Mouse (Mus musculus): ENCODE data around the gene Esyt3. TPM values are rescaled to one million over a fixed set of nuclear protein-coding genes. Genes with fewer than 3 reads are reported as not detected.

Gene Esyt3
- polyA plus RNA-seq, 2 experiments: 0.01 TPM; not detected in 1

GRCm38 (mm10) chr9:99338293-99338692 lies 20.1 kb downstream of the Esyt3 start:
- Histone ChIP-seq H3K9ac (replicated peaks) (no peak overlapping the region), H3K27ac (no peak overlapping the region), H3K9me3 (ENCODE audit: control insufficient read depth, low read length) (no peaks in the 10 kb centered on the region), H3K27me3 (ENCODE audit: control insufficient read depth, insufficient read depth, low read length) (no peaks in the 10 kb centered on the region), H3K4me3 (ENCODE audit: insufficient read depth in 1 of 2, low read depth in 2 of 2, low read length in 2 of 2) (no peak overlapping the region), H3K4me2 (ENCODE audit: low read depth) (no peak overlapping the region), H3K36me3 (replicated peaks; ENCODE audit: control insufficient read depth, insufficient read depth, low read depth) (no peaks in the 10 kb centered on the region), H3K4me1 (replicated peaks; ENCODE audit: control insufficient read depth in 2 of 2, insufficient read depth in 2 of 2, low read length in 1 of 2) (no peaks in the 10 kb centered on the region)
- ATAC-seq (ENCODE audit: insufficient read depth) (no peak), DNase-seq (ENCODE audit: low read depth in 3 of 3, low spot score in 3 of 3) (no peak)
- 63% methylated on average over 1 of the region's 1 CpGs for WGBS (ENCODE audit: insufficient replicate concordance)
- TF ChIP-seq EP300 (IDR thresholded peaks at IDR 0.05; ENCODE audit: low read depth) (no peak), CTCF (IDR thresholded peaks at IDR 0.05; ENCODE audit: low read depth) (no peak)

GRCm38 (mm10) chr9:99336538-99336937 lies 21.8 kb downstream of the Esyt3 start:
- 62% methylated on average over 4 of the region's 4 CpGs for WGBS (ENCODE audit: insufficient replicate concordance)
- no peaks in the 10 kb centered on the region for H3K36me3 ChIP-seq (replicated peaks; ENCODE audit: control insufficient read depth, insufficient read depth, low read depth)
- DNase-seq (ENCODE audit: low read depth in 3 of 3, low spot score in 3 of 3): no peak
- no peak for TF ChIP-seq EP300 (IDR thresholded peaks at IDR 0.05; ENCODE audit: low read depth)
- no peak for TF ChIP-seq CTCF (IDR thresholded peaks at IDR 0.05; ENCODE audit: low read depth)
- H3K9ac ChIP-seq (replicated peaks): no peak overlapping the region
- H3K4me3 ChIP-seq (ENCODE audit: insufficient read depth in 1 of 2, low read depth in 2 of 2, low read length in 2 of 2): no peak overlapping the region
- H3K9me3 ChIP-seq (ENCODE audit: control insufficient read depth, low read length): no peaks in the 10 kb centered on the region
- no peaks in the 10 kb centered on the region for H3K4me1 ChIP-seq (replicated peaks; ENCODE audit: control insufficient read depth in 2 of 2, insufficient read depth in 2 of 2, low read length in 1 of 2)
- H3K4me2 ChIP-seq (ENCODE audit: low read depth): no peak overlapping the region
- ATAC-seq (ENCODE audit: insufficient read depth): no peak
- H3K27ac ChIP-seq: no peak overlapping the region
- no peaks in the 10 kb centered on the region for H3K27me3 ChIP-seq (ENCODE audit: control insufficient read depth, insufficient read depth, low read length)

- TF ChIP-seq CTCF (IDR thresholded peaks at IDR 0.05; ENCODE audit: low read depth) (no peak), EP300 (IDR thresholded peaks at IDR 0.05; ENCODE audit: low read depth) (no peak)
- no peak for ATAC-seq (ENCODE audit: insufficient read depth)
- WGBS (ENCODE audit: insufficient replicate concordance): 59% methylated on average over 4 of the region's 4 CpGs
- DNase-seq (ENCODE audit: low read depth in 3 of 3, low spot score in 3 of 3): no peak
- no peak overlapping the region for H3K4me3 ChIP-seq (ENCODE audit: insufficient read depth in 1 of 2, low read depth in 2 of 2, low read length in 2 of 2)
- no peak overlapping the region for H3K9ac ChIP-seq (replicated peaks)
- no peak overlapping the region for H3K4me2 ChIP-seq (ENCODE audit: low read depth)
- no peaks in the 10 kb centered on the region for H3K36me3 ChIP-seq (replicated peaks; ENCODE audit: control insufficient read depth, insufficient read depth, low read depth)
- no peak overlapping the region for H3K27ac ChIP-seq
- H3K9me3 ChIP-seq (ENCODE audit: control insufficient read depth, low read length): no peaks in the 10 kb centered on the region
- H3K27me3 ChIP-seq (ENCODE audit: control insufficient read depth, insufficient read depth, low read length): no peaks in the 10 kb centered on the region
- no peaks in the 10 kb centered on the region for H3K4me1 ChIP-seq (replicated peaks; ENCODE audit: control insufficient read depth in 2 of 2, insufficient read depth in 2 of 2, low read length in 1 of 2)
Measured at GRCm38 (mm10) chr9:99326881-99327280, 31.5 kb downstream of the Esyt3 start.

GRCm38 (mm10) chr9:99325961-99326360 lies 32.4 kb downstream of the Esyt3 start:
- no peak overlapping the region for H3K27ac ChIP-seq
- no peaks in the 10 kb centered on the region for H3K36me3 ChIP-seq (replicated peaks; ENCODE audit: control insufficient read depth, insufficient read depth, low read depth)
- no peak overlapping the region for H3K9ac ChIP-seq (replicated peaks)
- WGBS (ENCODE audit: insufficient replicate concordance): 52% methylated on average over 4 of the region's 4 CpGs
- H3K4me1 ChIP-seq (replicated peaks; ENCODE audit: control insufficient read depth in 2 of 2, insufficient read depth in 2 of 2, low read length in 1 of 2): no peaks in the 10 kb centered on the region
- TF ChIP-seq EP300 (IDR thresholded peaks at IDR 0.05; ENCODE audit: low read depth) (no peak), CTCF (IDR thresholded peaks at IDR 0.05; ENCODE audit: low read depth) (no peak)
- no peaks in the 10 kb centered on the region for H3K9me3 ChIP-seq (ENCODE audit: control insufficient read depth, low read length)
- H3K27me3 ChIP-seq (ENCODE audit: control insufficient read depth, insufficient read depth, low read length): no peaks in the 10 kb centered on the region
- no peak for ATAC-seq (ENCODE audit: insufficient read depth)
- no peak overlapping the region for H3K4me2 ChIP-seq (ENCODE audit: low read depth)
- no peak overlapping the region for H3K4me3 ChIP-seq (ENCODE audit: insufficient read depth in 1 of 2, low read depth in 2 of 2, low read length in 2 of 2)
- no peak for DNase-seq (ENCODE audit: low read depth in 3 of 3, low spot score in 3 of 3)

DNA sequence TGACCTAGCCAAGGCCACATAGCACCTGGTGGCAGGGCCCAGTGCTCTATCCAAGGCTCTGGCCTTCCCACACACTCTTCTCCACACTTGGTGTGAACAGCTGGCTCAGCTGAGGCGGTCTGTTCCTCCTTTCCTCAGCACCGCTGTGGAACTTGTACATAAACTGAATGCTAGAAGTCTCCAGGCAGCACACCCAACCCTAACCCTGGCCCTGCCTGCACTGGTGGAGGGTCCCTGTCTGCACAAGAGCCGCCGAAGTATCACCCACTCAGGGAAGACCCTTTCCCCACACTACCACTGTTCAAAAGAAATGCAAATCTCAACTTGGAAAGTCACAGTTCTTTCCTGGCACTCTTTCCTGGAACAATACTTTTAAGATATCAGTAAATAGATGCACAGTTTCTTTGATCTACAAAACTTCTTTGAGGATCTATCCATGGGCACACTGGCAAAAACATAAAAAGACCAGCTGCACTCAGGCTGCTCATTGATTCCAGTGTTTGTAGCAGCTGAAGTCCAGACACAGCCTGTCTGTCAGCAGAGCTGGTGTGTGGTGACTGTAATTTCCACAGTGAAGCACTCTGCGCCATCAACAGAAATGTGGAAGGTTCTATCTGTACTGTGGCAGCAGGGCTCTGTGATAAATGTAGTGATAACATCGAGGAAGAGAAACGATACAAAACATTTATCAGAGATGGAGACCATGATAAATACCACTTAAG lies 33.0 kb downstream of the Esyt3 start:
- Histone ChIP-seq H3K36me3 (replicated peaks; ENCODE audit: control insufficient read depth, insufficient read depth, low read depth) (no peaks in the 10 kb centered on the region), H3K9ac (replicated peaks) (no peak overlapping the region), H3K4me1 (replicated peaks; ENCODE audit: control insufficient read depth in 2 of 2, insufficient read depth in 2 of 2, low read length in 1 of 2) (no peaks in the 10 kb centered on the region), H3K4me2 (ENCODE audit: low read depth) (no peak overlapping the region), H3K27me3 (ENCODE audit: control insufficient read depth, insufficient read depth, low read length) (no peaks in the 10 kb centered on the region), H3K27ac (no peak overlapping the region), H3K9me3 (ENCODE audit: control insufficient read depth, low read length) (no peaks in the 10 kb centered on the region), H3K4me3 (ENCODE audit: insufficient read depth in 1 of 2, low read depth in 2 of 2, low read length in 2 of 2) (no peak overlapping the region)
- WGBS (ENCODE audit: insufficient replicate concordance): 70% methylated on average over 7 of the region's 7 CpGs
- no peak for DNase-seq (ENCODE audit: low read depth in 3 of 3, low spot score in 3 of 3)
- TF ChIP-seq EP300 (IDR thresholded peaks at IDR 0.05; ENCODE audit: low read depth) (no peak), CTCF (IDR thresholded peaks at IDR 0.05; ENCODE audit: low read depth) (no peak)
- no peak for ATAC-seq (ENCODE audit: insufficient read depth)
